Mouse (Mus musculus) left cerebral cortex, postnatal 14 days (tissue): ENCODE measurements around the gene Atxn7. TPM values are rescaled to one million over a fixed set of nuclear protein-coding genes. Genes with fewer than 3 reads are reported as not detected.
"Not testable (repeated sequence)": the region's sequence is repeated elsewhere in the genome, so short reads cannot be mapped to it uniquely, and the experiment has no call there.

ENCODE experiments used
- DNase-seq, 2 experiments: peaks; one replicate each; pipeline ENCODE4 v3.0.0; 2021 to 2022; ENCODE audit warnings: low spot score in 2 of 2, mixed read lengths in 1 of 2
- intact Hi-C: fragments of 180-260 bp; cut with DNase I; formaldehyde crosslinking; loops from one replicate; pipeline ENCODE4 v1.15.1; 2025
- total RNA-seq, 2 experiments: library from RNA; stranded (reverse); gene quantifications; 2 replicates each; pipeline ENCODE4 v1.2.3; 2021

Gene Atxn7
- total RNA-seq, 2 experiments from 2014 or later = 20.0 to 20.3 TPM

- intact Hi-C loops = no loop called here
- no peak for DNase-seq
Measured at GRCm38 (mm10) chr14:14038233-14038632, 77.0 kb downstream of the Atxn7 start.

GRCm38 (mm10) chr14:14042336-14042735 is 81.1 kb downstream of the Atxn7 start:
- peak in 1 of 2 experiments; percentile 12 for DNase-seq
- intact Hi-C loops = no loop called here

GRCm38 (mm10) chr14:14054386-14054785 is 93.1 kb downstream of the Atxn7 start:
- peak; percentile 39 to 54 for DNase-seq
- intact Hi-C loops = no loop called here

- intact Hi-C loops, DNase-seq: not testable (repeated sequence)
Measured at GRCm38 (mm10) chr14:14059606-14060005, 98.4 kb downstream of the Atxn7 start.

- no peak for DNase-seq
- intact Hi-C loops = no loop called here
Measured at GRCm38 (mm10) chr14:14062531-14063245, 101.4 kb downstream of the Atxn7 start.

- intact Hi-C loops = no loop called here
- no peak for DNase-seq
Measured at GRCm38 (mm10) chr14:14063382-14063781, 102.1 kb downstream of the Atxn7 start.

- peak in 1 of 2 experiments; percentile 34 for DNase-seq
- intact Hi-C loops = no loop called here
Measured at GRCm38 (mm10) chr14:14064486-14065141, 103.4 kb downstream of the Atxn7 start.

- intact Hi-C loops = no loop called here
- no peak for DNase-seq
Measured at GRCm38 (mm10) chr14:14065142-14065498, 103.9 kb downstream of the Atxn7 start.

- intact Hi-C loops = no loop called here
- no peak for DNase-seq
Measured at GRCm38 (mm10) chr14:14066241-14066640, 105.0 kb downstream of the Atxn7 start.

- intact Hi-C loops = no loop called here
- no peak for DNase-seq
Measured at GRCm38 (mm10) chr14:14067648-14068472, 106.6 kb downstream of the Atxn7 start.

- intact Hi-C loops = no loop called here
Measured at GRCm38 (mm10) chr14:14068553-14068952, 107.3 kb downstream of the Atxn7 start.

GRCm38 (mm10) chr14:14070541-14071315 is 109.5 kb downstream of the Atxn7 start:
- no peak for DNase-seq
- intact Hi-C loops = no loop called here

More at GRCm38 (mm10) chr14:14068553-14068952, 107.3 kb downstream of the Atxn7 start:
- DNase-seq = no peak

- no peak for DNase-seq
- intact Hi-C loops = no loop called here
Measured at GRCm38 (mm10) chr14:14071456-14071855, 110.2 kb downstream of the Atxn7 start.

GRCm38 (mm10) chr14:14080604-14081194 is 119.5 kb downstream of the Atxn7 start:
- intact Hi-C loops = no loop called here
- DNase-seq = no peak

- no peak for DNase-seq
- intact Hi-C loops = no loop called here
Measured at GRCm38 (mm10) chr14:14083811-14084210, 122.6 kb downstream of the Atxn7 start.

GRCm38 (mm10) chr14:14086711-14087263 is 125.5 kb downstream of the Atxn7 start:
- intact Hi-C loops = no loop called here

GRCm38 (mm10) chr14:14087348-14087747 is 126.1 kb downstream of the Atxn7 start:
- no peak for DNase-seq
- intact Hi-C loops = no loop called here

More at GRCm38 (mm10) chr14:14086711-14087263, 125.5 kb downstream of the Atxn7 start:
- DNase-seq = no peak

- intact Hi-C loops = no loop called here
- no peak for DNase-seq
Measured at GRCm38 (mm10) chr14:14088016-14088791, 127.0 kb downstream of the Atxn7 start.
